Mouse (Mus musculus) cerebellum, adult 9-10 months (tissue): ENCODE results near the gene Dnm3.

ENCODE experiments used
- DNase-seq: peaks from one replicate; pipeline ENCODE4 v3.0.0; 2022

Dnm3 gene

DNA sequence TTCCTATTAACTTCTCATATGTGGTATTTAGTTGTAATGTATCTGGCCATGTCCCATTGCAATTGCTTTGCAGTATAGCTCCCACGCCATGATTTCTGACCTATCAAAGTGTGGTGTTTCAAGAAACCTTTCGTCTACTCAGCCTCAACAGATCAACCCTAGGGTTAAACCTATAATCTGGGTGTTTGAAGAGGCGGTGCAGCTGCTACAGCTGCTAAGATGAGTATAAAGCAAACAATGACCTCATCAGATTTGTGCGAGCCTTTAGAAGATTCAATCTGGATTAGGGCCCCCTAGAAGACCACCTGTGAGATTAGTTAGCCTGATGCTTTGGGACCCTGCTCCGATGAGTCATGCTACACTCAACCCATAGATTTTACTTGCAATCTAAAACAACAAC is 321.0 kb downstream of the Dnm3 start:
- no peak for DNase-seq

DNA sequence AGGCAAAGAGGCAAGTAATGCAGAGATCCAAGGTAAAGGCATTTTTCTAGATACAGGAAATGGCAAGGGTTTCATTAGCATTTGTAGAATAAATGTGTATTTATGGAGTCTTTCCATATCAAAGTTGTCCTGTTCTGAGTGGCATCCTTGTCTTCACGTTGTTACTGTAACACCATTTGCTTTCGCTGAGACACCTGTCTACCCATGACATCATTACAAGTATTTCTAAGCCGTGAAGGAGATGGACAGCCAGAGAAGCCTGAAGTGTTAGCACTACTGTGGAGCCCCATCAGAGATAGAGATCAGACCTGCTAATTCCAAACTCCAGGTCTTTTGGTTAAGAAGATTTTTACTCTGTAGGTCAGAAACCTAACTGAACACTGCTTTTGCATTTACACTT is 322.3 kb downstream of the Dnm3 start:
- no peak for DNase-seq

DNA sequence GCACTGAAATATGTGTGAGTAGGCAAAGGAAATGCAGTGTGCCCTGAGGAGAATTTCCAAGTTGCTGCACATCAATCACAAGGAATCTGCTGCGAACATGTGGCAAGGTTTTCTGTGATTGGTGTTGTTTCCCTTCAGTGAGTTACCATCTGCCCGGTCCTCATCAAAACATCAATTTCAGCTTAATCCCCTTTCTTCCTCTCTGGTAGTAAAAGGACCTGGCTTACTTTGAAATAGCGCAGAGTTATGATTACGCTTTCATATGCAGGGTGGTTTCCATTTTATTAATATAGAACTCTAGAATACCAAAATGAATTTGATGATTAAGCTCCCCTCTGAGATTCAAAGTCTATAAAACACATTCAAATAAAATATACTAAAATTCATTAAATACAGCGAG is 324.7 kb downstream of the Dnm3 start:
- DNase-seq: no peak

DNA sequence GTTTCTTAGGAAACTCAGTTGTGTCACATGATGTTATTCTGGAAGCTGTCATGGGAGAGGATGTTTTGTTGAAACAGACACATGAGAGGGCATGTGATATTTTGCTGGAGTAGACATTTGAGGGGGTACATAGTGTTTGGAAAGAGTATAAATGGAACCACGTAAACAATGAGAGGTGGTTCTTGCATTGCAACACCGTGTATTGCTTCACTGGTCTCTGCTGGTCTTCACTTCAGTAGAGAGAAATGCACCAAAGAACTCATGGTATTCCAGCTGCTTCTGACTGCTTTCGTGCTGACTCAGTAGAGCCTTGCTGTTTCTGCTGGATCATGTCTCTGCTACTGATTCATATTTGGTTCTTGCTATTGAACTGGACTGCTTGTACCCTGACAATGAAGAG is 328.1 kb downstream of the Dnm3 start:
- DNase-seq: no peak

DNA sequence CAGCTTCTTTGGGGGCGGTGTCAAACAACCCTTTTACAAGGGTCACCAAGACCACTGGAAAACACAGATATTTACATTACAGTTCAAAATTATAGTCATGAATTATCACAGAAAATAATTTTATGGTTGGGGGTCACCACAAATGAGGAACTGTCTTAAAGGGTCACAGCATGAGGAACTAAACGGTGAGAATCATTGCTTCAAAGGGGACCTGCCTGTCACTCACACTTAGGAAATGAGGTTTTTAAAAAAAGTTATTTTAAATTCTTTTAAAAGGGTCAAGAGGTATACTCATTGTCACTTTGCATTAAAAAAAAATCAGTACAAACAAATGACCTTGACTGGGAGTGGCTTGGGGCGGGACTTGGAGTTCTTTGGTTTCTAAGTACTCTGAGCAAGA is 330.3 kb downstream of the Dnm3 start:
- DNase-seq: no peak

DNA sequence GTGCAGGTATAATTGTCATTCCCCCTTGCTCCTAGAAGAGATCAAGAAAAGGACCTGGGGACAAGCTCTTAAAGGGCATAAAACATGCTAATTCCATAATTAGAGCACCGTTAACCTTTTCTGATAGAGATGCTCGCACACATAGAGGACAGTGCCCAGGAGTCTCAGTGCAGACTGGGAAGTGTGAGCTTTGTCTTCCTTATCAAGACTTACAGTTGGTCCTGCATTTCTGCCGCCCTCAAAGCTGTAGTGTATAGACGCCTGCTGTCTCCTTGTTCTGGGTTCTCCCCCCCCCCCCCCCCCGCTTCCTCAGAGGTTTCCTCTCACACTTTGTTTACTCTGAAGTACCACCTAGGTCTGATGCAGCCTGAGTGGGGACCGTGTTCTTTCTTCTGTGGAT is 332.1 kb downstream of the Dnm3 start:
- DNase-seq: no peak

GRCm38 (mm10) chr1:162144992-162145391 is 332.8 kb downstream of the Dnm3 start:
- no peak for DNase-seq

DNA sequence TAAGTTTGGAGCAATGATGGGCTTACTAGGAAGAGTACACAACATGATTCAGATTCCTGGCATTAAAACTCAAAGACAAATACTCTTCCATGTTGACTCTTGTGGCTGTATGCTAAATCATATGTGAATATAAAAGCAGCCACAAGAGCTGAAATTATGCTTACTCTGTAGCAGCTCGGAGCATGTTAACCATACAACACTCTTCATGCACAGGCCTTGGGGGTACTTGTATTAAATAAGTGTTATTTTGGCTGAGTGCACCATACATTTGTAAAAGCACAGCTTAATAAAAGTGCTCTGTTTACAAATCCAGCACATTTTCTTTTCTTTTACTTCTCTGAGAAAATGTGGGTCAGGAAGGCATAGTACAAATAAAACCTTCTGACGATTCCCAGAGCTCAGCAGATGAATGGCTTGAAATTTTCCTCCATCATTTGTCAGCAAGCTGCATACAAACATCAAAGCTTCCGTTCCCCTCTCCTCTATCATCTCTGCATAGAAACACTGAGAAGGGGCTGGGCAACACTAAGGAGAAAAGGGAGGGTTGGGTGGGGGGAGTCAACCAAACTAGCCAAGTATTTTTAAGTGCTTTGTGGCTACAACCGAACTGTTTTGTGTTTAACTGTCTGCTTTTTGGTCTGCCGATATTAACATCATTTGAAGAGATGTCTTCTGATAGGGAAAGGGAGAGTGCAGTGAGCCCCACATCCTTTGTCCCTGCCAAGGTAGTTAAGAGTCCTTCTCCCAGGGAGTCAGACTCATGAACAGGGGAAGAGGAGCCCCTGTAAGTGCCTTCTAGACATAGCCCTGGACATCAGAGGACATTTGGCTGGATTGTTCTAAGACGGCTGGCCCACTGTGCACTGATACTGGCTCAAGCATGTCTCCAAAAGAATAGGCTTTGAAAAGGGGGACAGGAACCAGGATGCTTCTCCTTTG is 333.6 kb downstream of the Dnm3 start:
- DNase-seq: no peak

DNA sequence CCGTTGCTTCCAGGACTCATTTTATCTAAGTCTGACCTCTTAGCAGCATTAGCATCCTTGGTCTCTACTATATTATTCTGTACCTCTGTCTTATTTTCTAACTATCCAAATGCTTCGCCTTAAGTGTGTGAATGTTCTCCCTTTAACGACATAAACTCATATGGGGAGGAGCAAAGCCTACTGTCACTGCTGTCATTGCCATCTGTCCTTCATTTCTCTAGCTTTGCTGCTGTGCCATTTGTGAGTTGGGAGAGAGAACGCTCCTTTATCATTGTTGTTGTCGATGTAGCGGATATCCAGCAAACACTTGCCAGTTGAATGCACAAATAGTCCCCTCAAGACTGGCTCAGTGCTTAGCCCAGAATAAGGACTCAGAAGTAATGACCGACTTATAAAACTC is 335.5 kb downstream of the Dnm3 start:
- DNase-seq: no peak

DNA sequence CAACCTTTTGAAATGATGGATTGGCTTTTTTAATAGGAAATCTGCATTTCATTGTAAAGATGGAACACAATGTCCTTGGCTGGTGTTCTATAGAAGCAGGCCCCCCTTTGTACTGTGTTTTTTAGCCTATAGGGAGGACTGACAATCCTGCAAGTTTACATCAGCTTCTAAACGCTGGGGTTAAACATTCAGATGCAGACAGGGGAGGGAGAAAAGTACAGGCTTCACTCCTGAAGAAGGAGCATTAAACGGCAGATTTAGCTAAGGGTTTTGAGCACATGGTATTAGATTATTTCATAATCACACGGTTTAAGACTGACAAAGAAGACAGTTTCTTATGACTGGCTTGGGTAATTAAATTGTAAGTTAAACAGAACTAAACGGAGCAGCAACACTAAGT is 341.5 kb downstream of the Dnm3 start:
- DNase-seq: no peak

DNA sequence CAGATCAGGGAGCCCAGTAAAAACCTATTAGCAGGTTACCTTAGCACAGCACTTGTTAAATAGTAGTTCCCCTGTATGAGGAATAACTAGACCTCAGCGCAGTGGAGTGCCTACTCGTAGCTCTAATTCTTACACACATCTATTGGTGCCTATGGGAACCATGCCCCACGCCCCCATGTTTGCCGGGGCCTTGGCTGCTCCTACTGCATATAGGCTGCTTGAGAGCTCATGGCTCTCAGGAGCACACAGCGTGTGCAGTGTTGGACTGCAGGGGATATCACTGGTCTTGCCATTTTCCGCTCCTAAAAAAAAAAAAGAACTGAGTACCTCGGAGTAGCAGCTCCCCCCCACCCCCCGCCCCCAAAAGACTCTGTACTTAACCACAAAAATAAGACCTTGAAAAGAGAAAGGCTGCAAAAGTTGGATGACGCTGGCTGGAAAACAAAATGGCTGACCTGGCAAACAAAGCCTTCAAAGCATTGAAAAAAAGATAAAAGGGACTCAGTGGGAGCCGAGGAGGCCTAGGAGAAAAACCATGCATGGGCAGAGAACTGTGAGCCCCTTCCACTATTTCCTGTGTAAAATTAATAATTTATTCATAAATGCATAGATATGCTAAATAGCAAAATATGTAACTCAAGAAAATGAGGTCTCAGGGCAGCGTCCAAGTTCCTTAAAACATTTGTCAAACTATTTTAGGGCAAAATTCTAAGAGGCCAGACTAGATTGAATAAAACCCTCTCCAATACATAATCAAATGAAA is 342.2 kb downstream of the Dnm3 start:
- DNase-seq: no peak

GRCm38 (mm10) chr1:162134651-162135066 is 343.2 kb downstream of the Dnm3 start:
- DNase-seq: no peak

DNA sequence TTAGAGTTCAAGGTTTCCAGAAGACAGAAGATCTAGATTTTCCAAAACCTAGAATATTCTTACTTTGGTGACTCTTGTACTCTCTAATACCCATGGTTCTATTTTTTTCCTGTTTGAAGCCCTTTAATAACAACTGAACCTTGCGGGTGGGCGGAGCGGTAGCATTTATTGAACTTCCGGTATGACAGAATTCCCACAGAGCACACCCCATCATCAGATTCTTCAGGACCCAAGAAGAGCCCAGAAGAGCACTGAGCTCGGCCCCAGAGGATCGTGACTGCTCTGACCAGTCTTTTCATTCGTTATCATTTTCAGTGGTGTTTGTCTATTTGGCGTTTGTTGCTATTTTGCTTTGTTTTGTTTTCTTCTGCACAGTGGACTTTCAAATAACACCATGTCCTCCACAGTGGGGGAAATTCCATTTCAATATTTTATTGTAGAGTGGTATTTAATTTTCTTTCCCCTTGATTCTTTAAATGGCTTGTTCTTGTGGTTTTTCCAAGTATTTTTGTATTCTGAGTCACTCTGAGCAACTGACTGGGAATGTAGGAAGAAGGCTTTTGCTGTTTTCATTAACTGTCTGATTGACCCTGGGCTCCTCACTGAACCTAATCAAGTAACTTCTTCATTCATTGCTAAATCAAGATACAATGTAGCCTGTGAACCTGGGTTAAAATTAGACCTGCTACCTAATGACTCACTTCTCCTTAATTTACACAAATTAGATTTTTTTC is 344.8 kb downstream of the Dnm3 start:
- DNase-seq: no peak

GRCm38 (mm10) chr1:162126856-162127792 is 350.7 kb downstream of the Dnm3 start:
- DNase-seq: no peak

DNA sequence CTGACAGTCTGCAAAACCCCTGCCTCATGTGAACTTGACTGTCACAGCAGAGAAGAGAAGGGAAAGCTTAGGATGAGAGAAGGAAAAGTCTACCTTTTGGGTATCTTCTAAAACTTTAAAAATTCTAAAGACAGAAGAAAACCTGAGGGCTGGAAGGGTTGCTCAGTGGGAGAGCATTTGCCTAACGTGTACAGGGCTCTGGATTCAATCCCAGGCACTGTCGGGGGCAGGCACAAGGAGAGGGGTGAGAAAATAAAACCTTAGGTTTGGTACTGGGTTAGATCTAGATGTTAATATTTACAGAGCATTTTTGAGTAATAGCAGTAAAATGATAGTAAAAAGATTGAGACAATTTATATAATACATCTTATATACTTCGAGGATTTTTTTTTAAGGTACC is 353.4 kb downstream of the Dnm3 start:
- DNase-seq: peak; percentile 41

DNA sequence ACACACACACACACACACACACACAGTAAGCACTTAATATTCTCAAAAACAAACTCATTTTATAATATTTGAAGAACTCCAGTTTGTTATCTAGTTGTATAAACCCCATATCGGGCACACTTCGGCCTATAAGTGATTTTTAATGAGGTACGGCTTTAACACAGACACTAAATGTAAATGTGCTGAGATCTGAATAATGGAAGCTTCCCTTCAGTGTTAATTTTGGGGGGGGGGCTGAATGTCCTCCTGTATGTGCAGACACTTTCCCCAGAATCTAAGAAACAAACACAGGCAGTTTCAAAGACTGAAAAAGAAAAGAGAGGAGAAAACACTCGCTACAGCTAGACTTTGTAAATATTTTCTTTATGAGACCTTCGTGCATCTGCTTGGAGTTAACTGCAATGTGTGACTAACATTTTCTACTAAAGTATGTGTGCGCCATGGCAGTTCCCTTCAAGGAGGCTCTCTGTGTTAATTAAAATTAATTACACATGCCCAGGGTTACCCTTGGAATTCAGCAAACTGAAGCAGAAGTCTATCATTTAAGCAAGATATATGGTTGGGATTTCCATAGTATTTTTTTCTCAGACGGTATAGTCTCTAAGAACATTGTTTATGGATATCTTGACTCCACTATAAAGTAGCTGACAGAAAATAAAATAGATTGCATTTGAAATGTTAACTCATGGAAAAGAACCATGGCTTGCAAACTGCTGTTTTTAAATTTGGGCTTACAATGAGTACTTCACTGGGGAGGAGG is 356.2 kb downstream of the Dnm3 start:
- no peak for DNase-seq

DNA sequence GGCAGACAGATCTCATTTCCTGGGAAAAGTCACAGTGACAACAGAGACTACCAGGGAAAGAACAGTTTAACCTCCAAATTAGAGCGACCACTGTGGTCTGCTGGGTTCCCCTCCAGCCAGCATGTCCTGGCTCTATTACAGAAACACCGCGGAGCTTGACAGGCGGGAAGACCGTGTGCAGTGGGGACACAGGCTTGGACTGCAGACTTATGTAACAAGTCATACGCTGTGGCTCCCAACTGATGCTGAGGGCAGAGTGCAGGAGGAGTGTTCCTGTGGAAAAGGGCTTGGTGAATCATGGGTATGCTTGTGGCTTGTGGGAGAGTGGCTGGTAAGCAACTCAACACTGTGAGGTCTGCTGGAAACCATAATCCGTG is 368.4 kb downstream of the Dnm3 start:
- peak; percentile 73 for DNase-seq

GRCm38 (mm10) chr1:162108726-162109436 is 369.0 kb downstream of the Dnm3 start:
- DNase-seq: peak; percentile 24

GRCm38 (mm10) chr1:162108181-162108671 is 369.6 kb downstream of the Dnm3 start:
- DNase-seq: no peak

DNA sequence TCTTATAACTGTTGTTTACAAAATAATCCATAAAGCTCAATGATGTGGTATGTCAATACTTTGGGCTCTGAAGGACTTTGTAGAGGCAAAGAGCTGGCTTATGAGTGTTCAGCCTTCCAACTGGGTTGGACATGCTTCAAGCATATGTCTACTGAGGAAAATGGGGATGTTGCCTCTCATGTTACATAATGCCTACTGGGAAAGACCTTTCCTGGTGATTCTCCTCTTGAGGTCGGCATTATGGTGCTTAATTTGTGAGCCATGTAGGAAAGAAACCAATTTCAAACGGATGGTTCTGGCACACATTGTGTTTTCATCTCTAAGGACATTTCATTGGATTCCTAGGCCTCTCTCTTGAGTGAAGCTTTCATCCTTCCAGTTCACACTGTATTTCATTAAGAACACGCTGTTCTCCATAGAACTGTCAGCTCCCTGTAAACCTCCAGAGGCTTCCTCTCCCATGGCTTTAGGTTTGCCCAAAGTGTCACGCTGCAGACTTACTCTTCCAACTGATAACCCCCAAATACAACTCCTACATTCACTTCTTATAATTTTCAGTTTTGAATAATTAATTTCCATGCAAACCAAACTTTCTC is 370.7 kb downstream of the Dnm3 start:
- peak; percentile 54 for DNase-seq
